Mouse (Mus musculus): ENCODE measurements at regions not wholly inside any gene's neighbourhood (a gene's known extent, or its start where the extent isn't known, plus 50 kb on each side); places are given as distances from the start of the nearest gene placed in this dataset.

GRCm38 (mm10) chr1:181299075-181299665 is 53.3 kb upstream of the Cnih3 start:
- in situ Hi-C loops (cut with MboI, MseI), result no loop called here

- in situ Hi-C loops (cut with MboI, MseI), result no loop called here
Observed at GRCm38 (mm10) chr1:181299826-181300225, 52.6 kb upstream of the Cnih3 start.

GRCm38 (mm10) chr1:181302151-181302550 is 50.3 kb upstream of the Cnih3 start:
- in situ Hi-C loops (cut with MboI, MseI), result no loop called here

All from T-helper 1 cell (primary cell).